Mouse (Mus musculus) WW6 (cell line): ENCODE results near the gene Col26a1.
A peak's percentile ranks its signal among the peaks of the same experiment; 100 is the strongest.
"Not testable (repeated sequence)": the region's sequence is repeated elsewhere in the genome, so short reads cannot be mapped to it uniquely, and the experiment has no call there.

ENCODE experiments used
- DNase-seq: peaks from one replicate; pipeline ENCODE4 v3.0.0-alpha.2; 2013; ENCODE audit warnings: low read depth, low spot score

Col26a1 gene

DNA sequence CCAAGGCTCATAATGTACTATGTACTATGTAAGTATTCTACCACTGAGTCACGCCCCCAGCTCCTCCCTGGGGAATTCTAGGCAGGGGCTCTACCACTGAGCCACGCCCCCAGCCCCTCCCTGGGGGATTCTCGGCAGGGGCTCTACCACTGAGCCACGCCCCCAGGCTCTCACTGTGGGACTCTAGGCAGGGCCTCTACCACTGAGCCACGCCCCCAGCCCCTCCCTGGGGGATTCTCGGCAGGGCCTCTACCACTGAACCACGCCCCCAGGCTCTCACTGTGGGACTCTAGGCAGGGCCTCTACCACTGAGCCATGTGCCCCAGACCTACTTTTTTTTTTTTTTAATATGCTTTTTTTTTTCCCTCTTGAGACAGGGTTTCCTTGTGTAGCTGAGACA is 129.8 kb downstream of the Col26a1 start:
- DNase-seq = not testable (repeated sequence)

GRCm38 (mm10) chr5:136752104-136752503 is 130.9 kb downstream of the Col26a1 start:
- DNase-seq = no peak

DNA sequence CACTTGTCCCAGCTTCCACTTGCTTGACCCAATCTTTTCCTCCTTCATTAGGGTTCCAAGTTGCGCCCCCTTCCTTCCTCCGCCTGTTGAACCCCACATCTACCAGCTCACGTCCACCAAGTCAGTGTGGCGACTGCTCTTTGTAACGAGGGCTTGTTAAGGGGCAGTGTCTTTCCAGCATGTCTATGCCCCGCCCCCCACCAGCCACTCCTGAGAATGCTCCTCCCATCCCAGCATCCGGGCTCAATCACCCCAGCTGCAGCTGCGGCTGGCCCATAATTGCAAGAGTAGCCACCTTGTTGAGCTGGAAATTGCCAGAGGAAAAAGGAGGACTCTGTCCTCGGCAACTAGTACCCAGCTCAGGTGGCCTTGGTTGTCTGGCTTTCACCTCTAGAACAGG is 136.4 kb downstream of the Col26a1 start:
- DNase-seq = no peak

GRCm38 (mm10) chr5:136738918-136739317 is 144.1 kb downstream of the Col26a1 start:
- no peak for DNase-seq

GRCm38 (mm10) chr5:136726271-136726670 is 156.7 kb downstream of the Col26a1 start:
- DNase-seq = not testable (repeated sequence)

- no peak for DNase-seq
These were observed 161.4 kb downstream of the Col26a1 start for GRCm38 (mm10) chr5:136721596-136721995.

DNA sequence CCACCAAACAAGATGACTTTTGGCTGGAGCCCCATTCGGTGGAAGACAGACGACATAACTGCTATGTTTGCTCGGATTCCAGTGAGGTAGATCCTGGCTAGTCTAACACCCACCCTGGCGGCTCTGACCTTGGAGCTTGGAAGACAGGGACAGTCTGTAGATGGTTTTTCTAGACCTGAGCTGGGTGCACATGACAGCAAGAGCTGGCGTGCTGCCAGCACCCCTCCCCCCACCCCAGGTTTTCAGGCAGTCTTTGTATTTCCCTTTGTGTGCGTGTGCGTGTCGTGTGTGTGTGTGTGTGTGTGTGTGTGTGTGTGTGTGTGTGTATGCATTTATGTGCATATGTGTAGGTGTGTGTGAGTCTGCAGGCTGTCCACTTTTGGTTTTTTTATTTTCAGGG is 164.4 kb downstream of the Col26a1 start:
- no peak for DNase-seq

DNA sequence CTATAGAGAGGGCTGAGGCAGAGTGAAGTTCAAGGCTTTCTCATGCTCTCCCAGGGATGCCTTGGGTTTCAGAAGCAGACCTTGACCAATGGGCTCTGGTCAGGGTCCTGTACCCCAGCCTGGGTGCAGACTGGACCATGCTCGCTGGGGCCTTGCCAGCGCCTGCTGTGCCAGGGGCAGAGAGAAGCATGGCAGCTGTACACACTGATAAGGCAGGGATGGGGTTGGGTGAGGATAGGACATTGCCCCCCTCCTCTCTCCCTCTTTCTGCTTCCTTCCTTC is 165.5 kb downstream of the Col26a1 start:
- no peak for DNase-seq

- no peak for DNase-seq
These were observed 166.1 kb downstream of the Col26a1 start for GRCm38 (mm10) chr5:136716696-136717572.

GRCm38 (mm10) chr5:136714879-136715278 is 168.1 kb downstream of the Col26a1 start:
- DNase-seq = peak; percentile 76

- no peak for DNase-seq
These were observed 168.7 kb downstream of the Col26a1 start for GRCm38 (mm10) chr5:136714232-136714875.

DNA sequence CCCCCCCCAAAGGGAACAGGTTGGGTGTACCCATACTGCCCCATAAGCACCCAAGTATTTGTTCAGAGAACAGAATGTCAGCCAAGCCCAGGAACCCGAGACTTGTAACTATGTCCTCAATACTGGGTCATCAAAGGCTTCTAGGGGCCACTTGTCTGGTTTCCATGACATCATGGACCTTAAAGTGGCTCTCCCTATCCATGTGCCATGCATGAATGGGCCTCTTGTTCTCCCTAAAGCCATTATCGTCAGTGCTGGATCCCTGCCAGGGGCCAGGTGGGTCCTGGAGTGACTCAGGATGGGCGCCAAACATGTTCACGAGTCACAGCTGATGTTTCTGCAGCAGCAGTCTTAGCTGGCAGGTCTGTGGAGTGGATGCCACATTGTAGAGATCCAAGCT is 172.3 kb downstream of the Col26a1 start:
- DNase-seq = no peak

DNA sequence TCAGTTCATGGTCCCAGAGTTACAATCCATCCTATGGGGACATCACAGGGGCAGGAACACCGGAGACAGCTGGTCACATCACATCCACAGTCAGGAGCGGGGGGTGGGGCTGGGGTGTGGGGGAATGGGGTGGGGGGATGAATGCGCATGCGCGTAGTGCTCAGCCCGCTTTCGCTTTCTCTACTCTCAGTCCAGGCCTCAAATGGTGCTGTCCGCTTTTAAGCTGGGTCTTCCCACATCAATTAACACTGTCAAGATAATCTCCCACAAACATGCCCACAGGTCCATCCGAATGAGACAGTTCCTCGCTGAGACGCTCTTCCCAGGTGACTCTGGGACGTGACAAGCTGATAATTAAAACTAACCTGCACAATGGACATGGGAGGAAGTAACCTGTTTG is 174.9 kb downstream of the Col26a1 start:
- DNase-seq = no peak

GRCm38 (mm10) chr5:136706803-136707202 is 176.2 kb downstream of the Col26a1 start:
- peak; percentile 54 for DNase-seq

DNA sequence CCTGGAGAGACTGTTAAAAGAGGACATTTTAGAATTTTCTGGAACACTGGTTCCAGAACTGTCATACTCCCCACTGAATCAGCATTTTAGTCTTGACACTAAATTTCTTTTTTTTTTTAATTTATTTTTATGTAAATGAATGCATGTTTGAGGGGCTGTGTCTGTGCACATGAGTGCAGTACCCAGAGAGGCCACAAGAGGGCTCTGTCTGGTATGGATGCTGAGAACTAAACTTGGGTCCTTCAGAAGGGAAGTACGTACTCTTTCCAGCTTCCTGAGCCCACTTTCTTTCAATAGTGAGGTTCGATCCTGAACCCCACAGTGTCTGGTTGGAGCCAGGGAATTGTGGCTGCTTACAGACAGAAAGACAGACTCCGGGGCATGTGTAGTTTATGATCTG is 177.5 kb downstream of the Col26a1 start:
- no peak for DNase-seq

- no peak for DNase-seq
These were observed 178.9 kb downstream of the Col26a1 start for GRCm38 (mm10) chr5:136704151-136704550.

- DNase-seq = no peak
These were observed 179.3 kb downstream of the Col26a1 start for GRCm38 (mm10) chr5:136703751-136704150.

DNA sequence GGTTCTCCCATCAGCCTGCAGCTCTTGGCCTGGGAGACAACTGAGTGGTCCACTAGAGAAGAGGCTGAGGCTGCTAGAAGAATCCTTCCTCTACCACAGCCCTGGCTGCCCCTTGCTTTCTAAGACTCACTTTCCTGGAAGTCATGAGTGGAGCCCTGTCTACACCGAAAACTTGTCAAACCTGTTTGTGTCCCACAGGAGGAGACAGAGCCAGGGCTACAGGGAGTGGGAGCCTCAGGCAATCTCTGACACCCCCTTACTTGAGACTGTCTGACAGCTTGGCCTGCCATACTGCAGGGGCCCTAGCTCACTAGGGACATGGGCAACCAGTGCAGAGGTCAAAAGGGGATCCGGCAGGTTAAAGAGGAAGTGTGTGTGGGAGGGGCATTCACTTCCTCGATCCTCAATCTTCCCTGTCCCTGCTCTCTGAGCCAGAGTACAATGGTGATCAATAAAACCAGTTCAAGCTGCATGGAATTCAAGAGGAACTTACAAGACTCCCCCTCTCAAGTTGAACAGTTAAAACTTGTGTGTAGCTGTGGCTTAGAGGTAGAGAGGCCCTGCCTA is 180.8 kb downstream of the Col26a1 start:
- no peak for DNase-seq

GRCm38 (mm10) chr5:136697618-136698017 is 185.4 kb downstream of the Col26a1 start:
- no peak for DNase-seq

DNA sequence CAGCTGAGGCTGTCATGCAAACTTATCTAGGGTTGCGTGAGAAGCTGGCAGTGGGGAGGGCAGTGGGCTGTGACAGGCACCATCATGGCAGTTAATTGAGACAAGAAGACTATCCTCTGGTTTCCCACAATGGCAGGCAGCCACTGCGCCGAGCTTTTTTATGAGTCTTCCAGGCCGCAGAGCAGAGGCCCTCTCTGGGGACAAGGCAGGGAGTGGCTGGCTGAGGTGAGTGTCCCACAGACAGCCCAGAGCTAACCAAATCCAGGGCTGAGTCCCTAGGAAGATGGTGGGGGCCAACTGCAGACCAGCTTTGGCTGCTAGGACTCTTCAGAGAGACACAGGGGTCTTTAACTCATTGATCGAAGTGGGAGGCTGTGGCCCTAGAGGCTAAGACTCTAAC is 186.5 kb downstream of the Col26a1 start:
- DNase-seq = no peak

- DNase-seq = no peak
These were observed 188.0 kb downstream of the Col26a1 start for GRCm38 (mm10) chr5:136694976-136695375.

DNA sequence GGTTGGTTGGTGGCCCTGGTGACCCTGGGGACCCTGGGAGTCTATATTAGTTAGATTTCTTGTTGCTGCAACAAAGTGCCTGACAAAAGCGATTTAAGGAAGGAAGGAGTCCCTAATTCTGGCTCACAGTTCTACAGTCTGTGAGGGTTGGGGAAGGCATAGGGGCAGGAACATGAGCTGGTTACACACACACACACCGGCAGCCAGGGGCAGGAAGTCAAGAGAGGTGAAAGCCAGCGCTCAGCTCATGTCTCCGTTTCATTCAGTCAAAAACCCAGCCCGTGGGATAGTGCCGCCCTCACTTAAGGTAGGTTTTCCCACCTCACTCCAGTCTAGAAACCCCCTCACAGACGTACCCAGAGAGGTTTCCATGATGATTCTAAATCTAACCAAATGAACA is 189.6 kb downstream of the Col26a1 start:
- DNase-seq = no peak

- DNase-seq = no peak
These were observed 190.2 kb downstream of the Col26a1 start, which contains the start of gene Myl10 for GRCm38 (mm10) chr5:136692784-136693183. Gene Myl10, plus strand, starts transcription at chr5:136693146.
